Comparison of ENCODE assay signal across 7 mouse cellular contexts in genomic region chr4:131874169-131874536, GRCm38 (mm10). TPM values are rescaled to one million over a fixed set of nuclear protein-coding genes. Genes with fewer than 3 reads are reported as not detected.
DNase-seq lines count a peak whose midpoint lies in the region; ATAC-seq and TF ChIP-seq lines count a peak whose summit lies in the region.

No protein-coding gene starts in this region.

- intact Hi-C loops in left cerebral cortex, postnatal 4 days (cut with DNase I): no loop called here

- peaks cover 6% of the 10 kb centered on the region; the same call in 1 of the 2 replicates for H3K4me1 ChIP-seq in thymus, adult 2 months (replicated peaks; ENCODE audit: control insufficient read depth, insufficient read depth, low read length)
- peaks cover 49% of the 10 kb centered on the region for H3K4me1 ChIP-seq in forebrain, embryonic 10.5 days
- H3K4me1 ChIP-seq in liver, embryonic 11.5 days (replicated peaks; ENCODE audit: control insufficient read depth, insufficient read depth, low read length): peaks cover 30% of the 10 kb centered on the region
- peaks cover 4% of the 10 kb centered on the region; the same call in 1 of the 2 replicates for H3K4me1 ChIP-seq in stomach, postnatal 0 days (replicated peaks; ENCODE audit: control insufficient read depth, insufficient read depth)

- H3K27me3 ChIP-seq in thymus, adult 2 months (ENCODE audit: control insufficient read depth, insufficient read depth, low read length): no peaks in the 10 kb centered on the region
- H3K27me3 ChIP-seq in forebrain, embryonic 10.5 days (ENCODE audit: poor library complexity, severe bottlenecking): no peaks in the 10 kb centered on the region
- H3K27me3 ChIP-seq in liver, embryonic 11.5 days (replicated peaks; ENCODE audit: control insufficient read depth, insufficient read depth, low read length): no peaks in the 10 kb centered on the region
- no peaks in the 10 kb centered on the region for H3K27me3 ChIP-seq in stomach, postnatal 0 days (ENCODE audit: control insufficient read depth, insufficient read depth, low read length)

- DNase-seq in thymus, adult 2 months: no peak
- DNase-seq in thymus, postnatal 36 days: no peak
- no peak for DNase-seq in forebrain, embryonic 10.5 days (ENCODE audit: extremely low spot score, low spot score)
- DNase-seq in liver, embryonic 11.5 days (ENCODE audit: low spot score): no peak
- DNase-seq in stomach, postnatal 0 days (ENCODE audit: low spot score): no peak
- DNase-seq in left cerebral cortex, postnatal 4 days: no peak
- DNase-seq in adrenal gland, postnatal 4 days (ENCODE audit: low spot score in 2 of 2): no peak

- peak overlapping the region; percentile 90 for H3K4me3 ChIP-seq in thymus, adult 2 months (ENCODE audit: control insufficient read depth, insufficient read depth, low read length)
- peak overlapping the region; percentile 96 for H3K4me3 ChIP-seq in forebrain, embryonic 10.5 days
- H3K4me3 ChIP-seq in liver, embryonic 11.5 days (ENCODE audit: low read depth, low read length): peak overlapping the region; percentile 99
- H3K4me3 ChIP-seq in stomach, postnatal 0 days (ENCODE audit: low read depth, low read length): peak overlapping the region; percentile 100

- no peak for TF ChIP-seq POLR2A in thymus, adult 2 months (IDR thresholded peaks at IDR 0.05; ENCODE audit: control insufficient read depth, extremely low read depth, insufficient read depth, low read length, poor library complexity)

- H3K36me3 ChIP-seq in thymus, adult 2 months (ENCODE audit: control insufficient read depth, insufficient read depth, low read length): no peaks in the 10 kb centered on the region
- H3K36me3 ChIP-seq in forebrain, embryonic 10.5 days (replicated peaks): peaks cover 17% of the 10 kb centered on the region
- H3K36me3 ChIP-seq in liver, embryonic 11.5 days (ENCODE audit: control insufficient read depth, insufficient read depth, low read length): no peaks in the 10 kb centered on the region
- H3K36me3 ChIP-seq in stomach, postnatal 0 days (ENCODE audit: control insufficient read depth, insufficient read depth, low read length): no peaks in the 10 kb centered on the region

- peak overlapping the region; percentile 100 for H3K9ac ChIP-seq in liver, embryonic 11.5 days (ENCODE audit: low read depth, low read length)
- peak overlapping the region; percentile 100 for H3K9ac ChIP-seq in stomach, postnatal 0 days (ENCODE audit: low read length)

- peak overlapping the region; percentile 52 for H3K27ac ChIP-seq in thymus, adult 2 months (ENCODE audit: control insufficient read depth, insufficient read depth, low read length)
- H3K27ac ChIP-seq in forebrain, embryonic 10.5 days: peak overlapping the region; percentile 100
- peak overlapping the region; percentile 100 for H3K27ac ChIP-seq in liver, embryonic 11.5 days (ENCODE audit: low read depth, low read length)
- H3K27ac ChIP-seq in stomach, postnatal 0 days (replicated peaks): peak overlapping the region; percentile 100

- peak overlapping the region; percentile 74 for H3K4me2 ChIP-seq in liver, embryonic 11.5 days
- peak overlapping the region; percentile 95 for H3K4me2 ChIP-seq in stomach, postnatal 0 days (replicated peaks; ENCODE audit: low read depth)

- no peaks in the 10 kb centered on the region for H3K9me3 ChIP-seq in forebrain, embryonic 10.5 days
- no peaks in the 10 kb centered on the region for H3K9me3 ChIP-seq in liver, embryonic 11.5 days (ENCODE audit: control insufficient read depth, low read length)
- H3K9me3 ChIP-seq in stomach, postnatal 0 days (ENCODE audit: control insufficient read depth, low read length): no peaks in the 10 kb centered on the region

- no peak for TF ChIP-seq EP300 in stomach, postnatal 0 days (optimal IDR thresholded peaks at IDR 0.05)

- under 1% methylated on average over 20 of the region's 20 CpGs for WGBS in thymus, adult 2 months
- WGBS in forebrain, embryonic 10.5 days: under 1% methylated on average over 20 of the region's 20 CpGs
- under 1% methylated on average over 20 of the region's 20 CpGs for WGBS in liver, embryonic 11.5 days
- WGBS in stomach, postnatal 0 days: under 1% methylated on average over 20 of the region's 20 CpGs

- no peak for TF ChIP-seq CTCF in thymus, adult 2 months (IDR thresholded peaks at IDR 0.05; ENCODE audit: borderline replicate concordance, control insufficient read depth, extremely low read depth, insufficient read depth, low read length, poor library complexity)
- no peak for TF ChIP-seq CTCF in stomach, postnatal 0 days (IDR thresholded peaks at IDR 0.05; ENCODE audit: low read depth)

- ATAC-seq in liver, embryonic 11.5 days (replicated peaks; ENCODE audit: low FRiP score): peak; percentile 12
- ATAC-seq in stomach, postnatal 0 days (ENCODE audit: low FRiP score, low TSS enrichment): peak; percentile 5; the same call in 1 of the 2 replicates

RNA-seq across cellular contexts. Expression of gene Srsf4, which starts 0.7 kb away (rescaled TPM):
- 76.8 and 90.4 TPM in 2 replicates for polyA plus RNA-seq in thymus, adult 2 months (2012; rRNA removed)
- 152 and 155 TPM in 2 replicates for polyA plus RNA-seq in forebrain, embryonic 10.5 days (2016; fragmentation: Nextera tagmentation; extraction: Ambion mirVana)
- 113 and 118 TPM in 2 replicates for polyA plus RNA-seq in liver, embryonic 11.5 days (2014; fragmentation: Nextera tagmentation; extraction: Ambion mirVana)
- 36.5 and 38.3 TPM in 2 replicates for polyA plus RNA-seq in stomach, postnatal 0 days (2015; fragmentation: Nextera tagmentation; extraction: Ambion mirVana)
- total RNA-seq in left cerebral cortex, postnatal 4 days (2021): 10 to 100 TPM; 87.7 to 90.4 TPM
- 10 to 100 TPM; 89.0 to 93.6 TPM for total RNA-seq in adrenal gland, postnatal 4 days (2021)

RNA-seq across cellular contexts. Expression of gene Mecr, which starts 30.9 kb away (rescaled TPM):
- polyA plus RNA-seq in thymus, adult 2 months (2012; rRNA removed): 26.4 and 29.9 TPM in 2 replicates
- 57.6 and 60.2 TPM in 2 replicates for polyA plus RNA-seq in forebrain, embryonic 10.5 days (2016; fragmentation: Nextera tagmentation; extraction: Ambion mirVana)
- polyA plus RNA-seq in liver, embryonic 11.5 days (2014; fragmentation: Nextera tagmentation; extraction: Ambion mirVana): 59.3 and 64.4 TPM in 2 replicates
- polyA plus RNA-seq in stomach, postnatal 0 days (2015; fragmentation: Nextera tagmentation; extraction: Ambion mirVana): 47.2 and 48.6 TPM in 2 replicates
- total RNA-seq in left cerebral cortex, postnatal 4 days (2021): 10 to 100 TPM; 36.9 to 38.2 TPM
- total RNA-seq in adrenal gland, postnatal 4 days (2021): 10 to 100 TPM; 60.8 to 73.6 TPM

RNA-seq across cellular contexts. Expression of gene Ptpru, which starts 36.1 kb away (rescaled TPM):
- polyA plus RNA-seq in thymus, adult 2 months (2012; rRNA removed): 1.4 and 1.6 TPM in 2 replicates
- polyA plus RNA-seq in forebrain, embryonic 10.5 days (2016; fragmentation: Nextera tagmentation; extraction: Ambion mirVana): 26.5 and 27.0 TPM in 2 replicates
- 5.8 and 6.1 TPM in 2 replicates for polyA plus RNA-seq in liver, embryonic 11.5 days (2014; fragmentation: Nextera tagmentation; extraction: Ambion mirVana)
- 3.1 and 3.9 TPM in 2 replicates for polyA plus RNA-seq in stomach, postnatal 0 days (2015; fragmentation: Nextera tagmentation; extraction: Ambion mirVana)
- 10 to 100 TPM; 44.0 to 54.1 TPM for total RNA-seq in left cerebral cortex, postnatal 4 days (2021)
- total RNA-seq in adrenal gland, postnatal 4 days (2021): 10 to 100 TPM; 61.3 to 64.8 TPM

RNA-seq across cellular contexts. Expression of gene Tmem200b, which starts 47.4 kb away (rescaled TPM):
- polyA plus RNA-seq in thymus, adult 2 months (2012; rRNA removed): 4.9 and 6.0 TPM in 2 replicates
- 0.84 and 1.7 TPM in 2 replicates for polyA plus RNA-seq in forebrain, embryonic 10.5 days (2016; fragmentation: Nextera tagmentation; extraction: Ambion mirVana)
- polyA plus RNA-seq in liver, embryonic 11.5 days (2014; fragmentation: Nextera tagmentation; extraction: Ambion mirVana): 0.78 and 1.2 TPM in 2 replicates
- 1.8 and 3.2 TPM in 2 replicates for polyA plus RNA-seq in stomach, postnatal 0 days (2015; fragmentation: Nextera tagmentation; extraction: Ambion mirVana)
- 1 to 10 TPM; 1.2 to 1.6 TPM for total RNA-seq in left cerebral cortex, postnatal 4 days (2021)
- total RNA-seq in adrenal gland, postnatal 4 days (2021): 10 to 100 TPM; 12.9 to 14.4 TPM
